Mouse (Mus musculus) cerebellum, postnatal 4 days (tissue): ENCODE results near the gene Npnt.

ENCODE experiments used
- DNase-seq, 2 experiments: peaks; one replicate each; pipeline ENCODE4 v3.0.0; 2022; ENCODE audit warnings: low spot score in 2 of 2, mixed read lengths in 1 of 2

The Npnt gene

GRCm38 (mm10) chr3:132892481-132892880, 57.6 kb downstream of the Npnt start:
- no peak for DNase-seq

GRCm38 (mm10) chr3:132887074-132887848, 62.8 kb downstream of the Npnt start:
- no peak for DNase-seq

- DNase-seq: no peak
These were observed 63.6 kb downstream of the Npnt start for GRCm38 (mm10) chr3:132886419-132887050.

GRCm38 (mm10) chr3:132884459-132884858, 65.6 kb downstream of the Npnt start:
- DNase-seq: no peak

- no peak for DNase-seq
These were observed 66.8 kb downstream of the Npnt start for GRCm38 (mm10) chr3:132883256-132883655.

- DNase-seq: no peak
These were observed 69.3 kb downstream of the Npnt start for GRCm38 (mm10) chr3:132880826-132881225.

- no peak for DNase-seq
These were observed 69.7 kb downstream of the Npnt start for GRCm38 (mm10) chr3:132880361-132880760.

DNA sequence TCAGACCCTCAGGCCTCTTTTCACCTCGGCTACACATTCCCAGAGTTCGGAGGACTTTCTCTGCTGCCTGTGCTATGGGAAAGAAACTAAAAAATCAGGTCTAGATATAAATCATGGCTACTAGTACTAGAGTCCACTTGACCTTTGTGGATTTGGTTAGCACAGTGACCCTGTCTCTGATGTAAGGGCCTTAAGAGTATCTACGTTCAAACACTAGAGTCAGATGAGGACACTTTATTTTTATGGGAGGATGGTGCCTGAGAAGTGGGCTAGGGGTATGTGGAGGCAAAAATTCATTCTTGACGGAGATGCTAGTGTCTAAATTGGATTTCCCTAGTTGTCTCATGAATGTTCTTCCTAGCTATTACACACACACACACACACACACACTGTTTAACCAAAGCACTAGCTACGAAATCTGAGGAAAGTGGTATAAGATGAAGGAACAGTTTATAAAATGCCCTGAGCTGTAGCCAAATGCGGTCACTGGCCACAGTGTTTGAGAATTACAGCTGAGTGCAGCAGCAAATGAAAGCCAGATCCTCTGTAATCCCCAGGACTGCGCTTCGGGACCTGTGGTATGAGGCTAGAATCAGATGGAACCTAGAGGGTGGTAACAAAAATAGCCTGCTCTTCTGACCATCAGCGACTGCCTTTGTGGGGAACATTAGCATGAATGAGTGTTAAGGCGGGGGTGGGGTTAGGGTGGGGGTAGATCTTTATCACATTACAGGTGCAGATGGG, 73.0 kb downstream of the Npnt start:
- no peak for DNase-seq

DNA sequence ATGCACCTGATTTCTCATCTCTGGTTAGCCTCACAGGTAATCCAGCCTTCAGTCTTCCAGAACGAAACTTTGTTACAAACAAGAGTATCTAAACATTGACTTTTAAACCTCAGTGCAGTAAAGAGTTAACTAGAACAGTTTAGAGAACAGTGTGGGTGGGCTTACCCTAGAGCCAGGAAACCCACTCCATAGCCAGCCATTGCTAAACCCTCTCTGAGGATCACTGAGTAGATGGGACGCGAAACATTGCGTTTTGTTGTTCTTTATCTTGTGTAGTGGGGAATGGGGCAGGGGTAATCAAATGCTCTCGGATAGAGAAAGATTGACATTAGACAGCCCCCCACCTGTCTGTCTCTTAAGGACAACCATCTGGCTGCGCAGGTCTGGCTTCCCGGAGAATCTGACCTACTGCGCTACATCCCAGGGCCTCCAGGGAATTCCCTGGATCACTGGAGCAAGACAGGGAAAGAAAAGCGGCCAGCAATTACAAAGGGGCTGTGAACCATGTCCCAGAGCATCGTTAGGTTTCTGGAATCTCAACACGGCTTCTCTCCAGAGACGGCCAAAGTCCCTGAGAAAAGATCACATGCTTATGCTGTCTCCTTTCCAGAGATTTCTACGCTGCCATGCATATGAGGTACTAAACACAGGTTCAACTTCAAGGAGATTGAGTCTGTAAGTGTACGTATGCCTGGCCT, 73.9 kb downstream of the Npnt start:
- DNase-seq: no peak

DNA sequence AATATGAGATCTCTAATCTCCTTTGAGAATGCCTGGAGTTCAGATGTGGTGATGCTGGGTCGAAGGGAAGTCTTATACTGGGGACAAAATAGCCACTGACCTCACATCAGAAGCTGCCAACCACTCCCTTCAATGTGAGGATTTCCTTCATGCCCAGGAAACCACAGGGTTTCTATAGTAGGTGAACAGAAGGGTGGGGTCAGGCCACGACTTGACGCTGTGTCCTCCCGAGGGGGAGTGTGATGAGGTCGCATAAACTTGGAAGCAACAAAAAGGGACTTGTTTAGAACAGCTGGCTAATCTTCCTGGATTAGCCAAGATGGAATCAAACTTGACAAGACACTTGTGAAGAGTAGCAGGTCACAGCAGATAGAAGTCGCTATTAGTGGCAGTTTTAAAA, 76.8 kb downstream of the Npnt start:
- no peak for DNase-seq

DNA sequence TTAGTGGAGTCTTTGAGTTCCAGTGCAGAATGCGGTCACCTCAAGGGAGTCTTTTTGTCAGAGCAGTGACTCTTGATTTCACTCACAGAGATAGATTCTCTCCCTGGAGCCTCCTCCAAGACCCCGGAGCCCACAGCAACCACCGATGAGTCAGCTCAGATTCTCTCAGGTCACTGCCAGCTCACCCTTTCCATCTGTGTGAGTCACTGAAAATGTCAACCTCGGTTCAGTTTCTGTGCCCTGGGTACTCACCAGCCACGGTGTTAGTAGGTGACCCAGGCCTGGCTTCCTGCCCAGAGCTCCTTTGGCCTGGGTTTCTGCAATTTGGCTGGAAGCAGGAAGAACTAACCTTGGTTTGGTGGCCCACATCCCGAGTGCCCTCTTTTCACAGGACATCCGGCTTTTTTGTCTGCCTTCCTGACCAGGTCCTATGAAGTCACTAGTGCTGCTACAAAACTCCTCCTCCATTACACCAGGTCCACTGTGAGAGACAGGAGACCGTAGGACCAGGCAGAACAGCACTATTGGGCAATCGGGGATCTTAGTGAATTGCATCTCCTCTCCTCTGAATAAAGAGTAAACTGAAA, 78.7 kb downstream of the Npnt start:
- no peak for DNase-seq

- no peak for DNase-seq
These were observed 80.0 kb downstream of the Npnt start for GRCm38 (mm10) chr3:132870079-132870478.

- no peak for DNase-seq
These were observed 81.3 kb downstream of the Npnt start for GRCm38 (mm10) chr3:132868838-132869237.

- no peak for DNase-seq
These were observed 83.1 kb downstream of the Npnt start for GRCm38 (mm10) chr3:132866984-132867383.

- no peak for DNase-seq
These were observed 84.5 kb downstream of the Npnt start for GRCm38 (mm10) chr3:132865596-132865995.

DNA sequence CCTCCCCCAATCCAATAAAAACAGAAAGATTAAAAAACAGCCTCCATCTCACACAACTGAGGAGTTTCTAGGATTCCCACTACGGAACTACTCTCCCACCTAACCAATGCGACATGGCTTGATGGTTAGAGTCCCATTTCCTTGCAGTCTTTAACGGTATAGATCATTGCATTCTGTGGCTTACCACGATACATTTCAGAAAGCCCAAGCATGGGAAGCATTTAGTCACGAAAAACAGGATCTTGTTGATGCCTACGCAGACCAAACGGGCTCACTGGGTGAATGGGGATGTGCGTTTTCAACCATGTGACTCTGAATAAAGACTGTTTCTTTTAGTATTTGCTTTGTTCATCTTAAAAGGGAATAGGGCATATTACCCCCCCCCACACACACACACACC, 85.1 kb downstream of the Npnt start:
- DNase-seq: no peak

- DNase-seq: no peak
These were observed 85.7 kb downstream of the Npnt start for GRCm38 (mm10) chr3:132864329-132864919.

GRCm38 (mm10) chr3:132863843-132864242, 86.2 kb downstream of the Npnt start:
- DNase-seq: no peak

- DNase-seq: no peak
These were observed 89.3 kb downstream of the Npnt start for GRCm38 (mm10) chr3:132860796-132861195.

- DNase-seq: no peak
These were observed 90.5 kb downstream of the Npnt start for GRCm38 (mm10) chr3:132859573-132859972.

- DNase-seq: no peak
These were observed 91.2 kb downstream of the Npnt start for GRCm38 (mm10) chr3:132858849-132859248.
